Mouse (Mus musculus): Measurements from ENCODE around the gene Kcnq5.

DNA sequence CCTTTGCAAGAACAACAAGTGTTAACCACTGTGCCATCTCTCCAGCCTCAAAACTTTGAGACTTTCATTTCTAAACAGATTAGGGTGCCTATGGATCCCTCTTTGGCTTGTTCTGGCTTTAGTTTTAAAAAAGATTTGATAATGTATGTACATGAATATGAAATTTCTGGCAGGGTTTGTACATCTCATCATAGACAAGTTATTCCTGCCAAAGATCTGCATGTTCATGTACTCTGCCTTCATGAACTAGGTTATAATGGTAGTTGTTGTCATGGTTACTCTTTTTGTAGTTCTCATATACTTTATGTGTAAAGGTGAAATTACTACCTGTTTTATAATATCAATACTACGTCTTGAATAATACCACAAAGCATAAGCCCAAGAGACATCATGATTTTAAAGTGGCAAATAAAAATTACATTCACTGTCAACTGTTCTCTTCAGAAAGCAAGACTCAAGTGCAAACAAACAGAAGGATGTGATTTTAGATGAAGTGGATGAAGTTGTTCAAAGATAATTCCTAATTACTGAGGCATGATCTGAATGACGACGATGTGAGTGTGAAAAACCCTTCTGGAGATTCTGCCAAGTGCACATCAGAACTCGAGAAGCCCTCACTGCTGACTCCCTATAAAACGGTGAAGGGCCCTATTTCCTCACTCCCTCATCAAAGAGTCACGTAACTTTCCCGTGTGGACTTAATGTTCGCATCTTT lies 39.0 kb downstream of the Kcnq5 start:
- no peak for TF ChIP-seq POLR2A (IDR thresholded peaks at IDR 0.05; ENCODE audit: control insufficient read depth in 1 of 2, insufficient read depth in 1 of 2, low read depth in 1 of 2, low read length in 2 of 2, poor library complexity in 1 of 2)
- TF ChIP-seq EP300 (IDR thresholded peaks at IDR 0.05; ENCODE audit: low read depth in 1 of 2, low read length in 2 of 2), result no peak
- no peak for TF ChIP-seq UBTF (IDR thresholded peaks at IDR 0.05; ENCODE audit: borderline replicate concordance, insufficient read depth, low read depth, low read length)
- no peak for TF ChIP-seq CHD2 (IDR thresholded peaks at IDR 0.05; ENCODE audit: low read length)
- TF ChIP-seq CTCF (IDR thresholded peaks at IDR 0.05 in 2 of 3, conservative IDR thresholded peaks at IDR 0.05 in 1 of 3; ENCODE audit: control insufficient read depth in 1 of 3, insufficient read depth in 1 of 3, low read depth in 2 of 3, low read length in 3 of 3, poor library complexity in 1 of 3, severe bottlenecking in 1 of 3), result no peak
- no peak for TF ChIP-seq SMC3 (IDR thresholded peaks at IDR 0.05; ENCODE audit: low read depth, low read length)
- no peak for TF ChIP-seq E2F4 (IDR thresholded peaks at IDR 0.05; ENCODE audit: borderline replicate concordance, low read depth, low read length)
- TF ChIP-seq MEF2A (IDR thresholded peaks at IDR 0.05; ENCODE audit: extremely low read depth, insufficient replicate concordance, low read depth, low read length, poor library complexity, severe bottlenecking), result no peak
- no peak for TF ChIP-seq GATA1 (IDR thresholded peaks at IDR 0.05; ENCODE audit: low read depth, low read length)
